Mouse (Mus musculus): Measurements from ENCODE around the gene Gm20388. TPM values are rescaled to one million over a fixed set of nuclear protein-coding genes. Genes with fewer than 3 reads are reported as not detected.

Gm20388 gene
- total and polyA plus RNA-seq, 3 experiments, result 0.02 to 0.05 TPM; not detected in 1

- no peak for ATAC-seq (ENCODE audit: extremely low read depth, insufficient number of reproducible peaks, low FRiP score, poor library complexity, severe bottlenecking)
- no peak overlapping the region for H3K4me3 ChIP-seq (ENCODE audit: low read depth, low read length)
- no peak for TF ChIP-seq POLR2AphosphoS5 (IDR thresholded peaks at IDR 0.05; ENCODE audit: insufficient replicate concordance, low read depth, low read length)
- TF ChIP-seq GATA2 (IDR thresholded peaks at IDR 0.05; ENCODE audit: borderline replicate concordance, low read depth, low read length), result no peak
- TF ChIP-seq GATA1 (IDR thresholded peaks at IDR 0.05; ENCODE audit: borderline replicate concordance, low read length), result no peak
- TF ChIP-seq CTCF (IDR thresholded peaks at IDR 0.05; ENCODE audit: low read depth, low read length), result no peak
- TF ChIP-seq TAL1 (conservative IDR thresholded peaks at IDR 0.05; ENCODE audit: low read depth, low read length), result no peak
- H3K36me3 ChIP-seq (replicated peaks), result peaks cover 80% of the 10 kb centered on the region
- H3K4me1 ChIP-seq (ENCODE audit: insufficient read depth, low read depth, low read length), result peaks cover 14% of the 10 kb centered on the region
- H3K27me3 ChIP-seq (ENCODE audit: insufficient read depth, low read length), result peaks cover 7% of the 10 kb centered on the region; the same call in 1 of the 2 replicates
- no peak for DNase-seq (ENCODE audit: low spot score)
- H3K9me3 ChIP-seq (replicated peaks), result no peaks in the 10 kb centered on the region
Observed at GRCm38 (mm10) chr8:122423217-122423616, 2512.6 kb downstream of the Gm20388 start.

GRCm38 (mm10) chr8:122423659-122424058 lies 2513.0 kb downstream of the Gm20388 start:
- H3K4me1 ChIP-seq (ENCODE audit: insufficient read depth, low read depth, low read length), result peaks cover 19% of the 10 kb centered on the region
- peaks cover 80% of the 10 kb centered on the region for H3K36me3 ChIP-seq (replicated peaks)
- H3K27me3 ChIP-seq (ENCODE audit: insufficient read depth, low read length), result peaks cover 7% of the 10 kb centered on the region; the same call in 1 of the 2 replicates
- no peak for TF ChIP-seq TAL1 (conservative IDR thresholded peaks at IDR 0.05; ENCODE audit: low read depth, low read length)
- TF ChIP-seq GATA1 (IDR thresholded peaks at IDR 0.05; ENCODE audit: borderline replicate concordance, low read length), result no peak
- TF ChIP-seq GATA2 (IDR thresholded peaks at IDR 0.05; ENCODE audit: borderline replicate concordance, low read depth, low read length), result no peak
- TF ChIP-seq CTCF (IDR thresholded peaks at IDR 0.05; ENCODE audit: low read depth, low read length), result no peak
- TF ChIP-seq POLR2AphosphoS5 (IDR thresholded peaks at IDR 0.05; ENCODE audit: insufficient replicate concordance, low read depth, low read length), result no peak
- no peak for ATAC-seq (ENCODE audit: extremely low read depth, insufficient number of reproducible peaks, low FRiP score, poor library complexity, severe bottlenecking)
- no peak overlapping the region for H3K4me3 ChIP-seq (ENCODE audit: low read depth, low read length)
- no peak for DNase-seq (ENCODE audit: low spot score)
- no peaks in the 10 kb centered on the region for H3K9me3 ChIP-seq (replicated peaks)

- H3K36me3 ChIP-seq (replicated peaks), result peaks cover 84% of the 10 kb centered on the region
- peaks cover 36% of the 10 kb centered on the region for H3K4me1 ChIP-seq (ENCODE audit: insufficient read depth, low read depth, low read length)
- peaks cover 7% of the 10 kb centered on the region; the same call in 1 of the 2 replicates for H3K27me3 ChIP-seq (ENCODE audit: insufficient read depth, low read length)
- no peak overlapping the region for H3K4me3 ChIP-seq (ENCODE audit: low read depth, low read length)
- no peak for DNase-seq (ENCODE audit: low spot score)
- ATAC-seq (ENCODE audit: extremely low read depth, insufficient number of reproducible peaks, low FRiP score, poor library complexity, severe bottlenecking), result no peak
- H3K9me3 ChIP-seq (replicated peaks), result no peaks in the 10 kb centered on the region
- TF ChIP-seq POLR2AphosphoS5 (IDR thresholded peaks at IDR 0.05; ENCODE audit: insufficient replicate concordance, low read depth, low read length), result no peak
- TF ChIP-seq TAL1 (conservative IDR thresholded peaks at IDR 0.05; ENCODE audit: low read depth, low read length), result no peak
- no peak for TF ChIP-seq GATA2 (IDR thresholded peaks at IDR 0.05; ENCODE audit: borderline replicate concordance, low read depth, low read length)
- no peak for TF ChIP-seq GATA1 (IDR thresholded peaks at IDR 0.05; ENCODE audit: borderline replicate concordance, low read length)
- no peak for TF ChIP-seq CTCF (IDR thresholded peaks at IDR 0.05; ENCODE audit: low read depth, low read length)
Observed at GRCm38 (mm10) chr8:122426145-122426544, 2515.5 kb downstream of the Gm20388 start.

DNA sequence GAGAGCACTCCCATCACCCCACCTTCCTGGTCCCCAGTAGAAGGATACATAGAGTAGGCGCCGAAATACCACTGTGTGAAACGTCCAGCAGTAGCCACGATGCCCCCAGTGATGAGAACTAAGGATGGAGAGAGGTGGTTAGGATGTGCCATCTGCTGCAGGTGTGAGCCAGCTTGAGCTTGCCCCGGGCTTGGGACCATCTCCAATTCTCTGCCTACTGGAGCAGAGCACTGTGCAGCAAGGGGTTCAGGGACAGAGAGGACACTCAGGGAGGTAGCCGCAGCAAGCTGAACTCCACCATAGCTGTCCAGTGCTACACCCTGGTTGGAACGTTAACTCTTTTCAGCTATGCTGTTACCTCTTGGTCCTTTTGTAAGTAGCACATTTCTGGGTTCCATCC lies 2517.0 kb downstream of the Gm20388 start:
- H3K27me3 ChIP-seq (ENCODE audit: insufficient read depth, low read length), result peaks cover 5% of the 10 kb centered on the region; the same call in 1 of the 2 replicates
- TF ChIP-seq GATA1 (IDR thresholded peaks at IDR 0.05; ENCODE audit: borderline replicate concordance, low read length), result no peak
- no peak for TF ChIP-seq CTCF (IDR thresholded peaks at IDR 0.05; ENCODE audit: low read depth, low read length)
- no peak for TF ChIP-seq GATA2 (IDR thresholded peaks at IDR 0.05; ENCODE audit: borderline replicate concordance, low read depth, low read length)
- no peak for TF ChIP-seq TAL1 (conservative IDR thresholded peaks at IDR 0.05; ENCODE audit: low read depth, low read length)
- TF ChIP-seq POLR2AphosphoS5 (IDR thresholded peaks at IDR 0.05; ENCODE audit: insufficient replicate concordance, low read depth, low read length), result no peak
- H3K4me3 ChIP-seq (ENCODE audit: low read depth, low read length), result no peak overlapping the region
- H3K4me1 ChIP-seq (ENCODE audit: insufficient read depth, low read depth, low read length), result peaks cover 50% of the 10 kb centered on the region
- DNase-seq (ENCODE audit: low spot score) (no peak), ATAC-seq (ENCODE audit: extremely low read depth, insufficient number of reproducible peaks, low FRiP score, poor library complexity, severe bottlenecking) (no peak)
- peaks cover 75% of the 10 kb centered on the region for H3K36me3 ChIP-seq (replicated peaks)
- H3K9me3 ChIP-seq (replicated peaks), result no peaks in the 10 kb centered on the region

GRCm38 (mm10) chr8:122428163-122428562 lies 2517.5 kb downstream of the Gm20388 start:
- TF ChIP-seq GATA2 (IDR thresholded peaks at IDR 0.05; ENCODE audit: borderline replicate concordance, low read depth, low read length) (no peak), GATA1 (IDR thresholded peaks at IDR 0.05; ENCODE audit: borderline replicate concordance, low read length) (no peak), TAL1 (conservative IDR thresholded peaks at IDR 0.05; ENCODE audit: low read depth, low read length) (no peak), CTCF (IDR thresholded peaks at IDR 0.05; ENCODE audit: low read depth, low read length) (no peak), POLR2AphosphoS5 (IDR thresholded peaks at IDR 0.05; ENCODE audit: insufficient replicate concordance, low read depth, low read length) (no peak)
- Histone ChIP-seq H3K27me3 (ENCODE audit: insufficient read depth, low read length) (peaks cover 2% of the 10 kb centered on the region; the same call in 1 of the 2 replicates), H3K4me1 (ENCODE audit: insufficient read depth, low read depth, low read length) (peaks cover 55% of the 10 kb centered on the region), H3K36me3 (replicated peaks) (peaks cover 73% of the 10 kb centered on the region), H3K9me3 (replicated peaks) (no peaks in the 10 kb centered on the region), H3K4me3 (ENCODE audit: low read depth, low read length) (no peak overlapping the region)
- no peak for ATAC-seq (ENCODE audit: extremely low read depth, insufficient number of reproducible peaks, low FRiP score, poor library complexity, severe bottlenecking)
- no peak for DNase-seq (ENCODE audit: low spot score)

GRCm38 (mm10) chr8:122430058-122430636 lies 2519.5 kb downstream of the Gm20388 start:
- Histone ChIP-seq H3K4me3 (ENCODE audit: low read depth, low read length) (no peak overlapping the region; the same call in 1 of the 2 replicates), H3K9me3 (replicated peaks) (no peaks in the 10 kb centered on the region), H3K27me3 (ENCODE audit: insufficient read depth, low read length) (no peaks in the 10 kb centered on the region), H3K36me3 (replicated peaks) (peaks cover 73% of the 10 kb centered on the region), H3K4me1 (ENCODE audit: insufficient read depth, low read depth, low read length) (peaks cover 66% of the 10 kb centered on the region)
- ATAC-seq (ENCODE audit: extremely low read depth, insufficient number of reproducible peaks, low FRiP score, poor library complexity, severe bottlenecking) (peak; percentile 36; the same call in 1 of the 2 replicates), DNase-seq (ENCODE audit: low spot score) (peak; percentile 72)
- TF ChIP-seq TAL1 (conservative IDR thresholded peaks at IDR 0.05; ENCODE audit: low read depth, low read length) (no peak), CTCF (IDR thresholded peaks at IDR 0.05; ENCODE audit: low read depth, low read length) (no peak), POLR2AphosphoS5 (IDR thresholded peaks at IDR 0.05; ENCODE audit: insufficient replicate concordance, low read depth, low read length) (no peak), GATA2 (IDR thresholded peaks at IDR 0.05; ENCODE audit: borderline replicate concordance, low read depth, low read length) (no peak), GATA1 (IDR thresholded peaks at IDR 0.05; ENCODE audit: borderline replicate concordance, low read length) (no peak)

Data from G1E (cell line).